Mouse (Mus musculus): ENCODE measurements around the gene Pgam2.
"Not testable (repeated sequence)": the region's sequence is repeated elsewhere in the genome, so short reads cannot be mapped to it uniquely, and the experiment has no call there.

Gene Pgam2

GRCm38 (mm10) chr11:5803551-5803981 lies at the start of gene Pgam2:
Pgam2 (minus strand) TSS chr11:5803733.
- no peak for DNase-seq (ENCODE audit: low spot score)

GRCm38 (mm10) chr11:5852314-5852713 lies 48.8 kb upstream of the Pgam2 start:
- no peak for DNase-seq (ENCODE audit: low spot score)

GRCm38 (mm10) chr11:5851021-5851736 lies 47.6 kb upstream of the Pgam2 start:
- no peak for DNase-seq (ENCODE audit: low spot score)

GRCm38 (mm10) chr11:5850452-5850851 lies 46.9 kb upstream of the Pgam2 start:
- no peak for DNase-seq (ENCODE audit: low spot score)

- no peak for DNase-seq (ENCODE audit: low spot score)
Observed at GRCm38 (mm10) chr11:5849316-5849715, 45.8 kb upstream of the Pgam2 start.

- no peak for DNase-seq (ENCODE audit: low spot score)
Observed at GRCm38 (mm10) chr11:5848741-5849140, 45.2 kb upstream of the Pgam2 start.

- DNase-seq (ENCODE audit: low spot score), result no peak
Observed at GRCm38 (mm10) chr11:5846639-5847345, 43.3 kb upstream of the Pgam2 start.

- no peak for DNase-seq (ENCODE audit: low spot score)
Observed at GRCm38 (mm10) chr11:5843131-5843530, 39.6 kb upstream of the Pgam2 start.

- no peak for DNase-seq (ENCODE audit: low spot score)
Observed at GRCm38 (mm10) chr11:5841751-5842150, 38.2 kb upstream of the Pgam2 start.

- DNase-seq (ENCODE audit: low spot score), result no peak
Observed at GRCm38 (mm10) chr11:5840346-5840745, 36.8 kb upstream of the Pgam2 start.

- peak; percentile 86 for DNase-seq (ENCODE audit: low spot score)
Observed at GRCm38 (mm10) chr11:5837251-5838246, 34.0 kb upstream of the Pgam2 start, which contains the start of gene Polm. Polm (minus strand) TSS chr11:5838016.

GRCm38 (mm10) chr11:5836126-5836525 lies 32.6 kb upstream of the Pgam2 start:
- no peak for DNase-seq (ENCODE audit: low spot score)

- DNase-seq (ENCODE audit: low spot score), result no peak
Observed at GRCm38 (mm10) chr11:5835057-5835456, 31.5 kb upstream of the Pgam2 start.

- DNase-seq (ENCODE audit: low spot score), result no peak
Observed at GRCm38 (mm10) chr11:5834506-5834905, 31.0 kb upstream of the Pgam2 start.

- no peak for DNase-seq (ENCODE audit: low spot score)
Observed at GRCm38 (mm10) chr11:5829327-5829726, 25.8 kb upstream of the Pgam2 start.

- no peak for DNase-seq (ENCODE audit: low spot score)
Observed at GRCm38 (mm10) chr11:5828509-5829191, 25.1 kb upstream of the Pgam2 start.

- no peak for DNase-seq (ENCODE audit: low spot score)
Observed at GRCm38 (mm10) chr11:5827931-5828330, 24.4 kb upstream of the Pgam2 start.

GRCm38 (mm10) chr11:5825432-5825831 lies 21.9 kb upstream of the Pgam2 start:
- no peak for DNase-seq (ENCODE audit: low spot score)

GRCm38 (mm10) chr11:5819223-5819622 lies 15.7 kb upstream of the Pgam2 start:
- DNase-seq (ENCODE audit: low spot score), result no peak

GRCm38 (mm10) chr11:5813381-5813780 lies 9.8 kb upstream of the Pgam2 start:
- DNase-seq (ENCODE audit: low spot score), result no peak

- DNase-seq (ENCODE audit: low spot score), result not testable (repeated sequence)
Observed at GRCm38 (mm10) chr11:5809487-5809886, 6.0 kb upstream of the Pgam2 start.

- DNase-seq (ENCODE audit: low spot score), result no peak
Observed at GRCm38 (mm10) chr11:5807956-5808355, 4.4 kb upstream of the Pgam2 start.
